ENCODE assay signal across 30 mouse cellular contexts in the genomic region with DNA sequence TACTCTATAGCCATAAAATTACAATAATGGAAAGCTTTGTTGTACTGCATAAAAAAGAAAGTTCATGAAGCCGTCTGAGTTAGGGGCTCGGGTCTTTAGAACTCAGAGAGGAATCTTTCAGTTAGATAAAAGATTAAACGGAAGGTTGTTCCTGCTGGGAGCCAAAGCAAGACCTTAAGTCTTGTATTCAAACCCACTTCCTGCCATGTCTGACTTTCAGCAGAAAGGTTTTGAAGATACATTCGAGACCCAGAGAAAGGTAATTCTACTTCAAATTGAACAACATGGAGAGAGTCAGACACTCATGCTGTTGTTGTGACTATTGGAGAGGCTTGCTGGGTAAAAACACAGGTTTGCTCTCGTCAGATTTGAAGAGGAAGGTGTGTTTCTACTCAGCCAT. TPM values are rescaled to one million over a fixed set of nuclear protein-coding genes. Genes with fewer than 3 reads are reported as not detected.
"Had no signal": no experiment of that assay in that cellular context is flagged by ENCODE, and none has a peak within 500 bp of the region (broad histone marks: within the 10 kb centered on the region; RNA-seq: fewer than 3 reads in every experiment).

No protein-coding gene starts in this region.

- DNase-seq: kidney, adult 2 months; kidney, postnatal 25 days; layer of hippocampus, postnatal 36 days; liver, embryonic 13.5 days; lung, adult 2 months; lung, postnatal 14 days; lung, postnatal 4 days had no signal

- ATAC-seq: intestine, postnatal 0 days; midbrain, embryonic 16.5 days had no signal

RNA-seq across cellular contexts. Expression of gene Actbl2, which starts 3.0 kb away (rescaled TPM):
- total RNA-seq: layer of hippocampus, adult 2 months; layer of hippocampus, postnatal 10 days; layer of hippocampus, postnatal 36 days; left cerebral cortex, adult 2 months; left cerebral cortex, postnatal 10 days; left cerebral cortex, postnatal 36 days; liver, adult 2 months; megakaryocyte progenitor cell, adult 5-6 weeks; monocyte, adult 5-6 weeks had no signal
- polyA plus RNA-seq: intestine, postnatal 0 days; kidney, adult 2 months; kidney, embryonic 14.5 days; kidney, postnatal 0 days; large intestine, adult 2 months; limb, embryonic 11.5 days; liver, adult 2 months; liver, embryonic 13.5 days; liver, embryonic 16.5 days; lung, adult 2 months; lung, embryonic 16.5 days; midbrain, embryonic 12.5 days; midbrain, embryonic 16.5 days; myocyte; neural tube, embryonic 11.5 days; neural tube, embryonic 14.5 days; small intestine, adult 2 months; spleen, adult 2 months; stomach, embryonic 16.5 days had no signal
